Mouse (Mus musculus) left cerebral cortex, postnatal 25 days (tissue): Measurements from ENCODE around the gene Crlf3. TPM values are rescaled to one million over a fixed set of nuclear protein-coding genes. Genes with fewer than 3 reads are reported as not detected.
"Not testable (repeated sequence)": the region's sequence is repeated elsewhere in the genome, so short reads cannot be mapped to it uniquely, and the experiment has no call there.

Experiments
- DNase-seq, 2 experiments: peaks; one replicate each; pipeline ENCODE4 v3.0.0; 2022; ENCODE audit warnings: low spot score in 2 of 2, mixed read lengths in 1 of 2
- intact Hi-C: fragments of 180-260 bp; cut with DNase I; formaldehyde crosslinking; loops from one replicate; pipeline ENCODE4 v1.15.1; 2025
- total RNA-seq, 2 experiments: library from RNA; stranded (reverse); gene quantifications; 2 replicates each; pipeline ENCODE4 v1.2.3; 2021

Crlf3 gene
- total RNA-seq, 2 experiments from 2014 or later, result 12.2 to 13.4 TPM

DNA sequence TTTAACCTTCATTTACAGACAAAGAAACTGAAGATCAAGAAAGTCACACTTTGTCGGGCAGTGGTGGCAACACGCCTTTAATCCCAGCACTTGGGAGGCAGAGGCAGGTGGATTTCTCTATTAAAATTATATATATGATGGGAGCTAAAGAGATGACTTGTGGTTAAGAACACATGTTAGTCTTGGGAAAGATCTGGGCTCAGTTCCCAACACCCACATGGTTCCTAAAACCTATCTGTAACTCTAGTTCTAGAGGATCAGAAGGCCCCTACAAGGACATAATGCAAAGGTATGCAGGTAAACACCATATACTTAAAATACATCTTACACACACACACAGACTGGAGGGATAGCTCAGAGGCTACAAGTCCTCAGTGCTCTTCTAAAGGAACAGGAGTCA, 9.8 kb downstream of the Crlf3 start:
- intact Hi-C loops, result no loop called here
- DNase-seq, result no peak

DNA sequence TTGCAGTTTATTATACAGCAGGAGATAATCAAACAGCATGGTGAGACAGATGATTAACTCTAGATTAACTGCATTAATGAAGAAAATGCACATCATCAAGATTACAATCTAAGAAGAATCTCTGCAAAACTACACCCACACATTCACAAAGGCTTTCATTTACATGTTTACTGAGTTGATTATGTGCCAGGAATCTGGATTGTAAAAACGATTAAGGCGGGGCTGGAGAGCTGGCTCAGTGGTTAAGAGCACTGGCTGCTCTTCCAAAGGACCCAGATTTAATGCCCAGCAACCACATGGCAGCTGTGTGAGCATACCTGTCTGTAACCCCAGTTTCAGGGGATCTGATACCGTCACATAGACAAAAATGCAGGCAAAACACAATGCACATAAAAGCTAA, 11.0 kb downstream of the Crlf3 start:
- DNase-seq, result no peak
- intact Hi-C loops, result no loop called here

DNA sequence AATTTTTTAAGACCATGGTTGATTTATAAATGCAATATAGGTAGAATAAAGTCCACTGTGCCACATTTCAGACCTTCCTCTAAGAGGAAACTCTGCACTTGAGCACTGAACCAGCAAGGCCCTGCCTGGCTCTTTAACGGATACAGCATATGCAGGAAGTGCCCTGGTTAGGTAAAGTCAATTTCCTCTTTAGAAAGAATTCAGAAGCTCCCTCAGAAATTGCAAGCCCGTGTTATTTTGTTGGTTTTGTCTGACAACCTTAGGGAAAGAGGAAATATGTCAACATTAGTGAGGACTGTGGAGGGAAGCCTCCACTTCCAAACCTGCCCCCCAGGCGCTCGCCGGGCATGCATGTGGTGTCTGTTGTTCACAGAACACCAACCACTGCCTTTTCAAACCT, 13.2 kb downstream of the Crlf3 start:
- DNase-seq, result no peak
- intact Hi-C loops, result no loop called here

DNA sequence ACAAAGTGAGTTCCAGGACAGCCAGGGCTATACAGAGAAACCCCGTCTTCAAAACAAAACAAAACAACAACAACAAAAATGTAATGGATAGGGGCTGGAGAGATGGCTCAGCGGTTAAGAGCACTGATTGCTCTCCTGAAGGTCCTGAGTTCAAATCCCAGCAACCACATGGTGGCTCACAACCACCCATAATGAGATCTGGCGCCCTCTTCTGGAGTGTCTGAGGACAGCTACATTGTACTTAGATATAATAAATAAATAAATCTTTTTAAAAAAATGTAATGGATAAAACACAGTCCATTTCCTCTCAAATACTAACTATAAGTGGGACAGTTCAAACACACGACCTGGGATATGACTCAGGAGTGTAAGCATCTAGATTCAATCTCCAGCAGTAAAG, 14.4 kb downstream of the Crlf3 start:
- intact Hi-C loops, DNase-seq: not testable (repeated sequence)

DNA sequence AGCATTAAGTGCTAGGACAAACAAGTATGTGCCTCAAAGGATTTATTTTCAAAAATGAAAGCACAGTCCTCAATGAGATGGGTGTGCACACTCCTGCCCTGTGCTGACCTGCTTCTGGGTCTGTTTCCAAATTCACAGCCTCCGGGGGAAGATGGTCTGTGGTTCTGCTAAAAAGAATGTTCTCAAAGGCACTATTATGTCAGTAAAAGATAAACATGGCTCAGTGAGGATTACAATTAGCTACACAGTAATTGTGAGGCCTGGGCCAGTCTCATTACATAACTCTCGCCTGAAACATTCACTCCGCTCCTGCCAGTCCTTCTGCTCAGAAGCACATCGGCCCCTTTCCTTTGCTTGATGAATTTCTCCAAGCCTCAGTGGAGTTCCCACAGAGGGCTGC, 18.6 kb downstream of the Crlf3 start:
- DNase-seq, result peak; percentile 30 to 63
- intact Hi-C loops, result no loop called here

DNA sequence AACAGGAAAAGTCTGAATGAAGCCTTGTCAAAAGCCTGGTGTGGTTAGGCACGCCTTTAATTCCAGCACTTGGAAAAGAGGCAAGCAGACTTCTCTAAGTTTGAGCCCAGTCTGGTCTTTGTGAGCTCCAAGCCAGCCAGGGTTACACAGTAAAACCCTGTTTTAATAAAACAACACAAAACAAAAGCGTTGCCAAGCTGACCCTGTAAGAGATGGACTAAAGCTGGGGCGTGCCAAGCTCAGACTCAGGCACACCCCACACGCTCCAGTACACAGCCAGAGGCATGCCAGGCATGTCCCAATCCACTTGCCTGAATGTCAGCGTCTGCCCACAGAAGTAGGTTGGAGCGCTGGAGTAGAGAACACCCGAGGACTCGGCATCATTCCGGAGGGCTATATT, 24.6 kb downstream of the Crlf3 start:
- DNase-seq, result no peak
- intact Hi-C loops, result no loop called here

DNA sequence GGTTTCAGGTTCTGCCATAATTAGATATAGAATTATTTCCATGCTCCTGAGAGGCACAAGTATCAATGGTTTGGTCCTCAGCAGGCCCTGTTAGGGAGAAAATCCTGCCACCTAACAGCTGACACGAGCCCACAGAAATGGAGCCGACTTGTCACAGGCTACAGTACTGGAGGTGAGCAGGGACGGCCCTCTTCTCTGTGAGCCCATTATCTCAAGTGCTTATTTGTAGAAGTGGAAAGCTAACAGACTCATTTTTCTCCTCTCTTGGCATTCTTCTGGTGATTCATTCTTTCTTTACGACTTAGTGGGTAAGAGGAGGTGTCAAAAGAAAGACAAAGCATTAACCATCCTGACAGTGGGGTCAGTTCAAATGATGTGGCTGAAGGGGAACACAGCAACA, 26.1 kb downstream of the Crlf3 start:
- DNase-seq, result no peak
- intact Hi-C loops, result no loop called here

DNA sequence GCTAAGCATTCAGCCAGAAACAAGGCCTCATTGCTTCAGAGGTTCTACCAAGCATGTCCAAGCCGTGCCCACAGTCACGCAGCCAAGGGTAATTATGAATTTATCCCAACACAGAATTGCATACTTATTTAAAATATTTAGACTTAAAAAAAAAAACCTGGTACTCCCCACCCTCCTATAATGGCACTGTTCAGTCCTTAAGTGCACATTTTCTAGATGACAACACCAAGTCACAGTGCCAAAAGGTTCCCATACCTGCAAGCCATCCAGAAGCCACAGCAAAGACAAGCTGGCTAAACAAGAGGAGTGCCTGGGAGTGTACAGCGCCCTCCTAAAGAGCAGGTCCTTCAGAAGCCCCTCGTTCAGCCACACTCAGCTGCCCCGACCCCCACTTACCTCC, 27.6 kb downstream of the Crlf3 start:
- no peak for DNase-seq
- intact Hi-C loops, result no loop called here

DNA sequence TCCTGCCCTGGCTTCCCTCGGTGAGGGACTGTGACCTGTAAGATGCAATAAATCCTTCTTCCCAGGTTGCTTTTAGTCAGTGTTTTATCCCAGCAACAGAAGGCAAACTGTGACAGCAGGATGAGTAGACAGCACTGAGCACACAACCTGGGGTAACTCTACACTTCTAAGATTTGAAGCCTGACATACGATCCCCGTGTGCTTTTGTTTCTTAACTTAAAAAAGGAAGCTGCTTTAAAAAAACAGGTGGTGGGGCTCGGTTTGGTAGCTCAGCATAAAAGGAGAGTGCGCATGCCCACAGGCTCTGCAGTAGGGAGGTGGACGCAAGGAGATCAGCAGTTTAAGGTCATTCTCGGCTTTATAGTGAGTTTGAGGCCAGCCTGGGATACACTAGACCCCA, 28.3 kb downstream of the Crlf3 start:
- intact Hi-C loops, result no loop called here

DNA sequence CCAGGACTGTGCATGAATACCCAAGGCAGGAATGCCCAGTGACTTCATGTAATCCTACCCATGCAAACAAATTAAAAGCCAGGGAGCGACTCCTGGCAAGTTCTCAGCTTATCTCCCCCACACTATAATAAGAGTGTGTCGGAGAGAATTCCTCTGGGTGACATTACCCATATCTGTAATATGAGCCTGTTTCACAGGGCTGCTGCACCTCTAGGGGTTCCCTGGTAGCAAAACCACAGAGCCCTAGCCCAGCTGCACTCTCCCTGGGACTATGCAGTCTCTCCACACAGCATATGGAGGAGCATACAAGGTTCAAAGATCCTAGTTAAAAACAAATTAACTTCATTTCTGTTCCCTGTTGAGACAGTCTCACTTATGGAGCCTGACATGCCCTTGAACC, 30.7 kb downstream of the Crlf3 start:
- intact Hi-C loops, result no loop called here
- no peak for DNase-seq

More for the DNA sequence above, 28.3 kb downstream of the Crlf3 start:
- DNase-seq, result no peak

DNA sequence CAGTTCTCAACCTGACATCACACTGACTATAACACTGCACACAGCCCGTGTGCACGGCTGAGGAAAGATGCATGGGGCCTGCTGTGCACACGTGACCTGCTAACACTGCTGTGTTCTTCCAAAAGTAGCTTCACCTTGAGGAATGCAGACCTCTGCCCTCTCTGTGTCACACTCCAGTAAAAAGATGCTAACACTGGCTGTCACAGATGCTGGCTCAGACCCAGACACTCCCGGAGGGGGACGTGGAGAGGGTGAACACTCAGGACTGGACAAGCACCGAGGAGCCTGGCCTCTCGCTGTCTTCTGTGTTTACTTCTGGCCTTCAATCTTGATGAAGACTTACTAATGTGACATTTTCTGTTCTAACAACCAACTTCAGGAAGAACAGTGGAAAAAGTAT, 33.9 kb downstream of the Crlf3 start:
- intact Hi-C loops, result no loop called here
- no peak for DNase-seq

DNA sequence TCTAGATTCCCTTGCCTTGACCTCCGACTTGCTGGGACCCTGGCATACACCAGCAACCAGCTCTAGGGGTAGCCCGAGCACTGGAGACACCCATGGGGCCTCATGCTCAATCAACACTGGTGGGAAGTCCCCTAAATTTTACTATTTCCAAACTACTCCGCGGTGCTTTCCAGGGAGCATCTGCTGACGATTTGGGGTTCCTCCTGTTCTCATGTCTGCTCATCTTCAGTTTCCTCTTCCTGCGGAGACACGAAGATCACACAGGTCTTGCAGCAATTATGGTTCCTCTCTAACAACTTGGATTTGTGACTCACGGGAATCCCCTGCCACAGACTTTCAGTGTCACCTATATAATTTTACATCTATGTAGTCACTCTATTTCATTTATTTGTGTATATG, 37.4 kb downstream of the Crlf3 start:
- intact Hi-C loops, result loop anchor here (5.0 kb wide), 2 partner anchors 39 to 99 kb away; partner anchors contain the start of genes Crlf3 and Tefm
- DNase-seq, result no peak

DNA sequence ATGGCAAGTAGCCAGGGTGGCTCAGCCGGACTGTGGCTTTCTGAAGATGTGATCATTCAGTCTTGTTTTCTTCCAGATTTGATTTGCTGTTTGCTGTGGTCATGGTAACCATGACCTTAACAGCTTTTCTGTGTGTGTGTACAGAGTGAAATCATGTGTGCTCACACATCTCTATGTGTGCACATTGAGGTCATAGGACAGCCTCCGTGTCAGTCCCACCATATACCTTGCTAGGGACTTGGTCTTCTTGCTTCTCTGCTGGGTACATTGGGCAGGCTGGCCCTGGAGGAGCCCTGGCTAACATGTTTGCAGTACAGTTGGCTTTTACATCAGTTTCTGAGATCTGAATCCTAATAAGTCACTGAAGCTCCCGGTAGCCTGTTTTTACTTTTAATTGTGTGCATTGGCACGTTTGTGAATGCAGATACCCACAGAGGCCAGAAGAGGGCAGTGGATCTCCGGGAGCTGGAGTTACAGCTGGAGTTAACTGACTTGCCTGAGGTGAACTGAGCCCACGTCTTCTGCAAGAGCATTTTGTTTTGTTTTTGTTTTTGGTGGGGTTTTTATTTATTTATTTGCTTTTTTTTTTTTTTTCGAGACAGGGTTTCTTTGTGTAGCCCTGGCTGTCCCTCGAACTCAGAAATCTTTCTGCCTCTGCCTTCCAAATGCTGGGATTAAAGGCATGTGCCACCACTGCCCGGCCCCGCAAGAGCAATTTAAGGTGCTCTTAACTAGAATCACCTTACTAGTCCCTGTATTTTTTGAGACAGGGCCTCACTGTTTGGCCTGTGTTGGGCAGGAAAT, 38.0 kb downstream of the Crlf3 start:
- intact Hi-C loops, result loop anchor here (5.0 kb wide), 2 partner anchors 39 to 99 kb away; partner anchors contain the start of genes Crlf3 and Tefm

DNA sequence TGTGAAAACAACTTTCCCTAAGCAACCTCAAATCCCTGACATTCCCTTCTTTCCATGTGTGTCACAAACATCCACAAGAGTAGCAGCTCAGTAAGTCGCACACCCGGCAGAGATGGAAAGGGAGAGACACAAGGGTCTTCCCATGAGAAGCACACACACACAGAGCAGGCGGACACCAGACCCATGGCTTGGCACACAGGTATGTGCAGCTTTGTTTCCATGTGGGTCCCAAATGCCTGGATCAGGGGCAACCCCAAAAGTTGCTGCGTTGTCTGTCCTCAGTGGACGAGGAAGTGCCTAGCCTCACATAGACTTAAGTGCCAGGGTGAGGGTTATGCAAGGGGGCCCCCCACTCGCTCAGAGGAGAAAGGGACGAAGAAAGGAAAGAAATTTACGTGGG, 43.3 kb downstream of the Crlf3 start:
- no peak for DNase-seq
- intact Hi-C loops, result no loop called here

More for the DNA sequence above, 38.0 kb downstream of the Crlf3 start:
- peak; percentile 26 to 39 for DNase-seq

DNA sequence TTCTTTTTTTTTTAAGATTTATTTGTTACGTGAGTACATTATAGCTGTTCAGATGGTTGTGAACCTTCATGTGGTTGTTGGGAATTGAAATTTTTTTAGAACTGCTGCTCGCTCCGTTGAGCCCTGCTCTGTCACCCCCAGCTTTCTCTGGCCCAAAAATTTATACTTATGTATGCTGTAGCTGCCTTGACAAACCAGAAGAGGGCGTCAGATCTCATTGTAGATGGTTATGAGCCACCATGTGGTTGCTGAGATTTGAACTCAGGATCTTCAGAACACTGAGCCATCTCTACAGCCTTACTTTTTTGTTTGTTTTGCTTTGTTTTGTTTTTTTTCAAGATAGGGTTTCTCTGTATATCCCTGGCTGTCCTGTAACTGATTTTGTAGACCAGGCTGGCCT, 59.5 kb downstream of the Crlf3 start:
- no peak for DNase-seq
- intact Hi-C loops, result no loop called here

DNA sequence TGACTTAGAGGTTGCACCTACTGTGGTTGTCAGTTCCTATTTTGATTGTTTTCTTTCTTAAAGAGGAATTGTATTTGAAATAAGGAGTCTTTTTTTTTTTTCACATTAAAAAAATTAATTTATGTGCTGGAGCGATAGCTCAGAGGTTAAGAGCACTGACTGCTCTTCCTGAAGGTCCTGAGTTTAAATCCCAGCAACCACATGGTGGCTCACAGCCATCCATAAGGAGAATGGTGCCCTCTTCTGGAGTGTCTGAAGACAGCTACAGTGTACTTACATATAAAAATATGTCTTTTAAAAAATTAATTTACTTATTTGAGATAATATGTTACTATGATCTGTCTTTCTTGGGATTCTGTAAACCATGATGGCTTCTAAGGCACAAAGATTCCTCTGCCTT, 61.0 kb downstream of the Crlf3 start:
- DNase-seq, result no peak
- intact Hi-C loops, result no loop called here

DNA sequence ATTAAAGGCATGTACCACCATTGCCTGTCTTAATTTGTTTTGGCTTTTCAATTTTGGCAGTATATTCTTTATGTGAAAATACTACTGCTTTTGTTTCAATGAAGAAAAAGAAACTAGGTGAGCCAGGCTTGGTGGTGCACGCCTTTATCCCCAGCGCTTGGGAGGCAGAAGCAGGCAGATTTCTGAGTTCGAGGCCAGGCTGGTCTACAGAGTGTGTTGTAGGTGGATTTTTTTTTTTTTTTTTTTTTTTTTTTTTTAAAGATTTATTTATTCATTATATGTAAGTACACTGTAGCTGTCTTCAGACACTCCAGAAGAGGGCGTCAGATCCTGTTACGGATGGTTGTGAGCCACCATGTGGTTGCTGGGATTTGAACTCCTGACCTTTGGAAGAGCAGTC, 64.3 kb downstream of the Crlf3 start:
- intact Hi-C loops, result not testable (repeated sequence)

More for the DNA sequence above, 64.3 kb downstream of the Crlf3 start:
- not testable (repeated sequence) for DNase-seq

Other genes with a start within 250 kb of the Crlf3 start
- 10 to 100 TPM; 25.3 to 32.0 TPM for gene Utp6, start 118.6 kb downstream of the Crlf3 start, total RNA-seq
- gene Suz12, start 87.9 kb downstream of the Crlf3 start, total RNA-seq, result 10 to 100 TPM; 35.2 to 41.2 TPM
- gene Atad5, start 8.4 kb upstream of the Crlf3 start, total RNA-seq, result 1 to 10 TPM; 2.7 to 3.3 TPM
- gene Tefm, start 61.2 kb upstream of the Crlf3 start, total RNA-seq, result 10 to 100 TPM in 1 of 2 experiments, 1 to 10 TPM in 1; 9.4 to 10.0 TPM
- 1 to 10 TPM; 6.9 to 7.8 TPM for gene Adap2, start 73.1 kb upstream of the Crlf3 start, total RNA-seq
- gene Rnf135, start 102.9 kb upstream of the Crlf3 start, total RNA-seq, result 1 to 10 TPM; 3.4 to 4.1 TPM
- 10 to 100 TPM; 72.9 to 76.9 TPM for gene Rhot1, start 128.0 kb upstream of the Crlf3 start, total RNA-seq
- 10 to 100 TPM; 28.5 to 29.7 TPM for gene Rhbdl3, start 219.9 kb upstream of the Crlf3 start, total RNA-seq